Mouse (Mus musculus): ENCODE measurements around the gene Gtf2i. TPM values are rescaled to one million over a fixed set of nuclear protein-coding genes. Genes with fewer than 3 reads are reported as not detected.

Gtf2i gene
- polyA plus RNA-seq, 1 experiment from 2014 or later = 204 TPM

DNA sequence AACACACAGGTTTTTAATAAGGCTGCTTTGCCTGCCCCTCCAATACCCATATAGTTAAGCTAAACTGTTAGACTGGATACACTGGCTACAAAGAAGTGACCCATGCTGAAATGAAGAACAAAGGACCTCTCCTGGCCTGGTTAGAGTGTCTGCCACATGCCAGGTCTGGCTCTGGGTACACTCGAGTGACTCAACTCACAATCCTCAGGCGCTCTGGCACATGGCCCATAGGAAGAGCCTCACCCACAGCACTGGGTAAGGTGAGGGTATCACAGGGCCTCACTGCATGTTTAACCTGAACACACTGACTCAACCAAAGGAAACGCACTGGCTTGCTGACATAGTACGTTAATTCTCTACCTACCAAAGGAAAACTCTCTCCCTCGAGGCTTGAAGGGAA, 68.4 kb downstream of the Gtf2i start:
- H3K4me3 ChIP-seq = no peak overlapping the region
- no peak for DNase-seq (ENCODE audit: low spot score)
- no peaks in the 10 kb centered on the region for H3K9me3 ChIP-seq (replicated peaks)
- H3K36me3 ChIP-seq = peaks cover 98% of the 10 kb centered on the region
- H3K27me3 ChIP-seq (ENCODE audit: low read depth, poor library complexity, severe bottlenecking) = no peaks in the 10 kb centered on the region
- H3K4me1 ChIP-seq = no peaks in the 10 kb centered on the region
- H3K27ac ChIP-seq = no peak overlapping the region
- 95% methylated on average over 5 of the region's 5 CpGs for WGBS

DNA sequence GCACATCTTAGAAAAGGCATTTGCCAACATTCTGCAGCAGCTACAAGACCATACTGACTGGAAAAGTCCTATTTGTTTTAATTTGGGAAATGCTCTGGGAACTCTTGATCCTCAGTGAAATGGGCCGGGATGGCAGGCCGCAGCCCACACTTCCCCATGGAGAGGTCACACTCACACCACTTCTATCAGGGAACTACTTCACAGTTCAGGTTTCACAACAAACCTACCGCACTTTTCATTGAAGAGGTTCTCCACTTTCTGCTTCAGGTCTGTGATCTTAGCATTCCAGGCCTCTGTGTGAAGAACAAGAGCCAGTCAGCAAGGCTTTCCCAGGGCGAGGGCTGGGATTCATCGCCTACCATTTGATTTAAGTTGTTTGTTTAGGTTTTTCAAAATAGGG, 69.7 kb downstream of the Gtf2i start:
- no peaks in the 10 kb centered on the region for H3K4me1 ChIP-seq
- WGBS = 93% methylated on average over 5 of the region's 5 CpGs
- no peaks in the 10 kb centered on the region for H3K27me3 ChIP-seq (ENCODE audit: low read depth, poor library complexity, severe bottlenecking)
- no peak overlapping the region for H3K4me3 ChIP-seq
- DNase-seq (ENCODE audit: low spot score) = no peak
- H3K9me3 ChIP-seq (replicated peaks) = no peaks in the 10 kb centered on the region
- H3K27ac ChIP-seq = no peak overlapping the region
- H3K36me3 ChIP-seq = peaks cover 100% of the 10 kb centered on the region

- 95% methylated on average over 26 of the region's 26 CpGs for WGBS
- Histone ChIP-seq H3K27me3 (ENCODE audit: low read depth, poor library complexity, severe bottlenecking) (no peaks in the 10 kb centered on the region), H3K36me3 (peaks cover 100% of the 10 kb centered on the region), H3K4me1 (no peaks in the 10 kb centered on the region), H3K27ac (no peak overlapping the region), H3K4me3 (no peak overlapping the region), H3K9me3 (replicated peaks) (no peaks in the 10 kb centered on the region)
- DNase-seq (ENCODE audit: low spot score) = no peak
Observed at GRCm38 (mm10) chr5:134243661-134244436, 70.7 kb downstream of the Gtf2i start.

GRCm38 (mm10) chr5:134241831-134242230, 72.7 kb downstream of the Gtf2i start:
- 80% methylated on average over 5 of the region's 5 CpGs for WGBS
- H3K4me1 ChIP-seq = no peaks in the 10 kb centered on the region
- H3K27ac ChIP-seq = no peak overlapping the region
- no peaks in the 10 kb centered on the region for H3K9me3 ChIP-seq (replicated peaks)
- H3K4me3 ChIP-seq = no peak overlapping the region
- no peaks in the 10 kb centered on the region for H3K27me3 ChIP-seq (ENCODE audit: low read depth, poor library complexity, severe bottlenecking)
- H3K36me3 ChIP-seq = peaks cover 100% of the 10 kb centered on the region
- DNase-seq (ENCODE audit: low spot score) = no peak

DNA sequence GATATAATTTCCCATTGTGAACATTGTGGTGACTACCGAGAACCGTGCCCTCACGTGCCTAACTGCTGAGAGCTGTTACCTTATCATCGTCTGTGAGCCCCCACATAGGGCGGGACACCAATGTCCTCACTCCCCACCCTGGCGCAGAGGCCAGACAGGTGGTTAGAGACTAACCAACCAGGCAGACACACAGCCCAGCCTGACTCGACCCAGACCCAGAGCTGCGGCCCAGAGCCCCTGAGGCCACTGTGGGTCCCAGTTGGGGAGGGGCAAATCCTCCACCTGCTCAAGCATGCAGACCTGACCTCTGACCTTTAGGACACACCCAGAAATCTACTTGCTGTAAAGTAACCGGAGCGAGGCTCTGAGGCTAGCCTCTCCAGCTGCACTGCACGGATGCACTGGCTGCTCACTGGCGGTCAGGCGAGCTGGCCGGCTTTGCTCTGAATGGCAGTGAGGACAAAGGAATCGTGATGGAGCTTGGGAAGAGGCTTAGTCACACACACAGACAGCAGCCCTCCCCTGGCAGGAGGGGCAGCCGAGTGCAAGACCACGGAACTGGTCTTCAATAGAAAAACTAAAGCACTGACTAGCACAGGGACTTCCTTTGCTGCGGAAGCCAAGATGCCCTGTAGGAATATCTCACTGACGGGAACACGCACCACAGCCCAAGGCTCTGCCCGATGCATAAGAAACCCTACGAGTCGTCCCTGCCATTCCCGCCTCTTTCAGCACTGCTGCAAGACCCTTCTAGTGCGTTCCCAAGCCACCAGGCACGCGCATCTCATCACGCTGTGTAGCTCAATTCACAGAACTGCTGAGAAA, 76.4 kb downstream of the Gtf2i start:
- H3K36me3 ChIP-seq = peaks cover 84% of the 10 kb centered on the region
- H3K4me3 ChIP-seq = no peak overlapping the region
- no peak overlapping the region for H3K27ac ChIP-seq
- H3K27me3 ChIP-seq (ENCODE audit: low read depth, poor library complexity, severe bottlenecking) = no peaks in the 10 kb centered on the region
- no peaks in the 10 kb centered on the region for H3K9me3 ChIP-seq (replicated peaks)
- H3K4me1 ChIP-seq = peaks cover 30% of the 10 kb centered on the region
- no peak for DNase-seq (ENCODE audit: low spot score)
- 93% methylated on average over 28 of the region's 28 CpGs for WGBS

- no peak for DNase-seq (ENCODE audit: low spot score)
- peaks cover 36% of the 10 kb centered on the region for H3K4me1 ChIP-seq
- WGBS = 96% methylated on average over 11 of the region's 11 CpGs
- no peaks in the 10 kb centered on the region for H3K9me3 ChIP-seq (replicated peaks)
- H3K36me3 ChIP-seq = peaks cover 78% of the 10 kb centered on the region
- H3K27me3 ChIP-seq (ENCODE audit: low read depth, poor library complexity, severe bottlenecking) = no peaks in the 10 kb centered on the region
- no peak overlapping the region for H3K4me3 ChIP-seq
- no peak overlapping the region for H3K27ac ChIP-seq
Observed at GRCm38 (mm10) chr5:134237508-134237907, 77.1 kb downstream of the Gtf2i start.

- WGBS = 92% methylated on average over 6 of the region's 6 CpGs
- Histone ChIP-seq H3K4me3 (no peak overlapping the region), H3K4me1 (peaks cover 43% of the 10 kb centered on the region), H3K9me3 (replicated peaks) (no peaks in the 10 kb centered on the region), H3K27ac (no peak overlapping the region), H3K36me3 (peaks cover 70% of the 10 kb centered on the region), H3K27me3 (ENCODE audit: low read depth, poor library complexity, severe bottlenecking) (no peaks in the 10 kb centered on the region)
- no peak for DNase-seq (ENCODE audit: low spot score)
Observed at GRCm38 (mm10) chr5:134236796-134237195, 77.8 kb downstream of the Gtf2i start.

DNA sequence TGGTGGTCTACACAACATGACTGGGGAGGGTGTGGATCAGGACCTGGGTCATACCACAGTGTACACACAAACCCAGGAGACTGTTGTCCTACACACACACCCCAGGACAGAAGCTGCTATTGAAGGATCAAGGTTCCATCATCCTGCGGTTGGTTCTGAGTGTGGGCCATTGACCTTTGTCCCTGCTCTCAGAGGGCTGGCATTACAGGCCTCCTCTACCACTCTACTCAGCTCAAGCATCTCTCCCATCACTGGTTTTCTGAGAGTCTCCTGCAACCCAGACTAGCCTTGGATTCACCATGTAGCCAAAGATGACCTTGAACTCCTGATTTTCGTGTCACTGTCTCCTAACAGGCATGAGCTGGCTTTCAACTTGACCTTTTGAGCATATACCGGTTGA, 78.3 kb downstream of the Gtf2i start:
- peaks cover 65% of the 10 kb centered on the region for H3K36me3 ChIP-seq
- peaks cover 43% of the 10 kb centered on the region for H3K4me1 ChIP-seq
- H3K9me3 ChIP-seq (replicated peaks) = no peaks in the 10 kb centered on the region
- no peaks in the 10 kb centered on the region for H3K27me3 ChIP-seq (ENCODE audit: low read depth, poor library complexity, severe bottlenecking)
- no peak overlapping the region for H3K27ac ChIP-seq
- WGBS = 87% methylated on average over 3 of the region's 3 CpGs
- no peak overlapping the region for H3K4me3 ChIP-seq
- DNase-seq (ENCODE audit: low spot score) = no peak

- peak overlapping the region; percentile 46 for H3K27ac ChIP-seq
- no peaks in the 10 kb centered on the region for H3K9me3 ChIP-seq (replicated peaks)
- DNase-seq (ENCODE audit: low spot score) = no peak
- H3K36me3 ChIP-seq = peaks cover 54% of the 10 kb centered on the region
- 50% methylated on average over 6 of the region's 6 CpGs for WGBS
- peaks cover 43% of the 10 kb centered on the region for H3K4me1 ChIP-seq
- H3K27me3 ChIP-seq (ENCODE audit: low read depth, poor library complexity, severe bottlenecking) = no peaks in the 10 kb centered on the region
- no peak overlapping the region for H3K4me3 ChIP-seq
Observed at GRCm38 (mm10) chr5:134235111-134235510, 79.4 kb downstream of the Gtf2i start.

- H3K4me1 ChIP-seq = peaks cover 43% of the 10 kb centered on the region
- H3K27me3 ChIP-seq (ENCODE audit: low read depth, poor library complexity, severe bottlenecking) = no peaks in the 10 kb centered on the region
- no peak for DNase-seq (ENCODE audit: low spot score)
Observed at GRCm38 (mm10) chr5:134234205-134234604, 80.4 kb downstream of the Gtf2i start.

GRCm38 (mm10) chr5:134233244-134233651, 81.3 kb downstream of the Gtf2i start:
- Histone ChIP-seq H3K36me3 (peaks cover 35% of the 10 kb centered on the region), H3K27me3 (ENCODE audit: low read depth, poor library complexity, severe bottlenecking) (no peaks in the 10 kb centered on the region), H3K9me3 (replicated peaks) (no peaks in the 10 kb centered on the region), H3K4me1 (peaks cover 44% of the 10 kb centered on the region), H3K4me3 (no peak overlapping the region), H3K27ac (peak overlapping the region; percentile 42; the same call in 1 of the 2 replicates)
- WGBS = 65% methylated on average over 7 of the region's 7 CpGs
- DNase-seq (ENCODE audit: low spot score) = no peak

More at GRCm38 (mm10) chr5:134234205-134234604, 80.4 kb downstream of the Gtf2i start:
- WGBS = 64% methylated on average over 2 of the region's 2 CpGs
- peak overlapping the region; percentile 46; the same call in 1 of the 2 replicates for H3K27ac ChIP-seq
- peaks cover 45% of the 10 kb centered on the region for H3K36me3 ChIP-seq
- H3K4me3 ChIP-seq = no peak overlapping the region
- no peaks in the 10 kb centered on the region for H3K9me3 ChIP-seq (replicated peaks)

DNA sequence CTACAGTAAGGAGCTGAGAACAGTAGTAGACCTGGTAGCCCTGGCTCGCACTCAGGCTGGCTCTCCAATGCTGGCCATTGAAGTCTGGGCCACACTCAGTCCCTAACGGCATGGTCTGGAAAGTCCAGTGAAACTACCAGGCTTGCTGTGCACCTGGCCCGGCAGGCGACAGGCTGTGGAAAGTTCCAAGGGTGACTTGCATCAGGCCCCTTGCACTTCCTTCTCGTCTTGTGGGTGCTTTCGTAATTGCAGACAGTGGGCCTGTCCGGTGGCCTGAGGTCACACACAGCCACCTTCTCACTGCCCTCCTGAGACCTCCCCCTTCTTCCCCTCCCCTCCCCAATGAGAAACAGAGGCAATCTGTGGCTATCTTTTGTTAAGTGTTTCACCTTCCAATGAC, 82.0 kb downstream of the Gtf2i start:
- 19% methylated on average over 7 of the region's 7 CpGs for WGBS
- H3K4me1 ChIP-seq = peaks cover 50% of the 10 kb centered on the region

DNA sequence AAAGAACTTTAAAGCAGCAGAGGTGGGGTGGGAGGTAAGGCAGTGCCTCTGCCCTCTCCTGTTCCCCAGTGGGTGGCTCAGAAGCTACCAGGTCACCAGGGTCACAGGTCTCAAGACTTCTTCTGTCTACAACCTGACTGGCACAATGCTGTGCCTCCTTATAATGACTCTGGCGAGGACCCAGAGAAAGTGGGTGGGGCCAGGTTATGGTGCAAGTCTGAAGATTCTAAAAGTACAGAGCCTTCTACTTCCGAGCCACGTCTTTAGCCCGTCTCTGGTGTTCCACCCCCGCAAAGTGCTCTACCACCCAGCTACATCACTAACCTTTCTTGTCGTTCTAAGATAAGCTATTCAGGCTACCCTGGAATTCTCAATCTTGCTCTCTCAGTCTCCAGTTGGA, 82.4 kb downstream of the Gtf2i start:
- Histone ChIP-seq H3K9me3 (replicated peaks) (no peaks in the 10 kb centered on the region), H3K4me1 (peaks cover 54% of the 10 kb centered on the region)
- no peak for DNase-seq (ENCODE audit: low spot score)

More for the DNA sequence above, 82.0 kb downstream of the Gtf2i start:
- Histone ChIP-seq H3K9me3 (replicated peaks) (no peaks in the 10 kb centered on the region), H3K4me3 (no peak overlapping the region), H3K36me3 (peaks cover 28% of the 10 kb centered on the region), H3K27me3 (ENCODE audit: low read depth, poor library complexity, severe bottlenecking) (no peaks in the 10 kb centered on the region), H3K27ac (peak overlapping the region; percentile 67; the same call in 1 of the 2 replicates)
- DNase-seq (ENCODE audit: low spot score) = no peak

More for the DNA sequence above, 82.4 kb downstream of the Gtf2i start:
- H3K36me3 ChIP-seq = peaks cover 24% of the 10 kb centered on the region
- no peaks in the 10 kb centered on the region for H3K27me3 ChIP-seq (ENCODE audit: low read depth, poor library complexity, severe bottlenecking)
- 68% methylated on average over 6 of the region's 6 CpGs for WGBS
- peak overlapping the region; percentile 67; the same call in 1 of the 2 replicates for H3K27ac ChIP-seq
- no peak overlapping the region for H3K4me3 ChIP-seq

Measured in limb, embryonic 10.5 days (tissue).